Mouse (Mus musculus): ENCODE data around the gene Sema4d. TPM values are rescaled to one million over a fixed set of nuclear protein-coding genes. Genes with fewer than 3 reads are reported as not detected.
A peak's percentile ranks its signal among the peaks of the same experiment; 100 is the strongest.

Sema4d gene
- polyA plus RNA-seq, 1 experiment from 2014 or later: 3.8 TPM

GRCm38 (mm10) chr13:51759256-51759987, 34.1 kb downstream of the Sema4d start:
- WGBS (ENCODE audit: insufficient replicate concordance): 73% methylated on average over 6 of the region's 6 CpGs
- H3K36me3 ChIP-seq (replicated peaks): no peaks in the 10 kb centered on the region
- H3K27me3 ChIP-seq: no peaks in the 10 kb centered on the region
- peaks cover 54% of the 10 kb centered on the region for H3K4me1 ChIP-seq (replicated peaks)
- ATAC-seq (ENCODE audit: insufficient read depth): no peak
- H3K9ac ChIP-seq: no peak overlapping the region
- H3K9me3 ChIP-seq (replicated peaks): no peaks in the 10 kb centered on the region
- H3K4me3 ChIP-seq (replicated peaks): no peak overlapping the region
- H3K27ac ChIP-seq (replicated peaks): no peak overlapping the region
- no peak overlapping the region for H3K4me2 ChIP-seq

GRCm38 (mm10) chr13:51758428-51758827, 35.1 kb downstream of the Sema4d start:
- Histone ChIP-seq H3K9me3 (replicated peaks) (no peaks in the 10 kb centered on the region), H3K27ac (replicated peaks) (no peak overlapping the region), H3K36me3 (replicated peaks) (no peaks in the 10 kb centered on the region), H3K9ac (no peak overlapping the region), H3K4me1 (replicated peaks) (peaks cover 55% of the 10 kb centered on the region), H3K4me3 (replicated peaks) (no peak overlapping the region), H3K4me2 (no peak overlapping the region), H3K27me3 (no peaks in the 10 kb centered on the region)
- no peak for ATAC-seq (ENCODE audit: insufficient read depth)
- 76% methylated on average over 9 of the region's 9 CpGs for WGBS (ENCODE audit: insufficient replicate concordance)

GRCm38 (mm10) chr13:51757099-51757498, 36.4 kb downstream of the Sema4d start:
- H3K4me2 ChIP-seq: no peak overlapping the region
- no peaks in the 10 kb centered on the region for H3K9me3 ChIP-seq (replicated peaks)
- no peak for ATAC-seq (ENCODE audit: insufficient read depth)
- no peak overlapping the region for H3K9ac ChIP-seq
- no peaks in the 10 kb centered on the region for H3K27me3 ChIP-seq
- WGBS (ENCODE audit: insufficient replicate concordance): 39% methylated on average over 2 of the region's 2 CpGs
- H3K4me3 ChIP-seq (replicated peaks): no peak overlapping the region
- H3K36me3 ChIP-seq (replicated peaks): no peaks in the 10 kb centered on the region
- peaks cover 52% of the 10 kb centered on the region for H3K4me1 ChIP-seq (replicated peaks)
- H3K27ac ChIP-seq (replicated peaks): peak overlapping the region; percentile 58; the same call in 1 of the 2 replicates

GRCm38 (mm10) chr13:51756563-51756962, 37.0 kb downstream of the Sema4d start:
- WGBS (ENCODE audit: insufficient replicate concordance): 4% methylated on average over 3 of the region's 3 CpGs
- Histone ChIP-seq H3K4me2 (no peak overlapping the region), H3K9me3 (replicated peaks) (no peaks in the 10 kb centered on the region), H3K27ac (replicated peaks) (peak overlapping the region; percentile 58; the same call in 1 of the 2 replicates), H3K4me1 (replicated peaks) (peaks cover 54% of the 10 kb centered on the region), H3K27me3 (no peaks in the 10 kb centered on the region), H3K9ac (no peak overlapping the region), H3K36me3 (replicated peaks) (no peaks in the 10 kb centered on the region), H3K4me3 (replicated peaks) (no peak overlapping the region)
- peak; percentile 73 for ATAC-seq (ENCODE audit: insufficient read depth)

- H3K4me3 ChIP-seq (replicated peaks): no peak overlapping the region
- H3K9me3 ChIP-seq (replicated peaks): no peaks in the 10 kb centered on the region
- H3K4me1 ChIP-seq (replicated peaks): peaks cover 59% of the 10 kb centered on the region
- H3K27ac ChIP-seq (replicated peaks): peak overlapping the region; percentile 58; the same call in 1 of the 2 replicates
- ATAC-seq (ENCODE audit: insufficient read depth): no peak
- 83% methylated on average over 9 of the region's 9 CpGs for WGBS (ENCODE audit: insufficient replicate concordance)
- H3K27me3 ChIP-seq: no peaks in the 10 kb centered on the region
- no peak overlapping the region for H3K9ac ChIP-seq
- no peak overlapping the region for H3K4me2 ChIP-seq
- H3K36me3 ChIP-seq (replicated peaks): no peaks in the 10 kb centered on the region
Observed at GRCm38 (mm10) chr13:51756019-51756418, 37.5 kb downstream of the Sema4d start.

- Histone ChIP-seq H3K36me3 (replicated peaks) (no peaks in the 10 kb centered on the region), H3K9me3 (replicated peaks) (no peaks in the 10 kb centered on the region), H3K9ac (no peak overlapping the region), H3K27me3 (no peaks in the 10 kb centered on the region), H3K27ac (replicated peaks) (no peak overlapping the region), H3K4me2 (no peak overlapping the region), H3K4me1 (replicated peaks) (peaks cover 63% of the 10 kb centered on the region), H3K4me3 (replicated peaks) (no peak overlapping the region)
- 70% methylated on average over 7 of the region's 7 CpGs for WGBS (ENCODE audit: insufficient replicate concordance)
- no peak for ATAC-seq (ENCODE audit: insufficient read depth)
Observed at GRCm38 (mm10) chr13:51755584-51755983, 38.0 kb downstream of the Sema4d start.

- Histone ChIP-seq H3K4me3 (replicated peaks) (no peak overlapping the region), H3K27me3 (no peaks in the 10 kb centered on the region), H3K9me3 (replicated peaks) (no peaks in the 10 kb centered on the region), H3K4me2 (no peak overlapping the region), H3K27ac (replicated peaks) (0 out of 2 replicates have a peak overlapping the region, but pooled peaks have one; percentile 6), H3K4me1 (replicated peaks) (peaks cover 72% of the 10 kb centered on the region), H3K9ac (no peak overlapping the region), H3K36me3 (replicated peaks) (no peaks in the 10 kb centered on the region)
- WGBS (ENCODE audit: insufficient replicate concordance): 65% methylated on average over 13 of the region's 13 CpGs
- ATAC-seq (ENCODE audit: insufficient read depth): no peak
Observed at GRCm38 (mm10) chr13:51754559-51755126, 38.9 kb downstream of the Sema4d start.

- H3K4me2 ChIP-seq: no peak overlapping the region
- H3K9ac ChIP-seq: no peak overlapping the region
- WGBS (ENCODE audit: insufficient replicate concordance): 61% methylated on average over 5 of the region's 5 CpGs
- H3K36me3 ChIP-seq (replicated peaks): no peaks in the 10 kb centered on the region
- no peak for ATAC-seq (ENCODE audit: insufficient read depth)
- H3K27me3 ChIP-seq: no peaks in the 10 kb centered on the region
- H3K4me3 ChIP-seq (replicated peaks): no peak overlapping the region
- H3K4me1 ChIP-seq (replicated peaks): peaks cover 79% of the 10 kb centered on the region
- no peak overlapping the region for H3K27ac ChIP-seq (replicated peaks)
- H3K9me3 ChIP-seq (replicated peaks): no peaks in the 10 kb centered on the region
Observed at GRCm38 (mm10) chr13:51753802-51754444, 39.6 kb downstream of the Sema4d start.

GRCm38 (mm10) chr13:51753168-51753465, 40.4 kb downstream of the Sema4d start:
- Histone ChIP-seq H3K4me1 (replicated peaks) (peaks cover 85% of the 10 kb centered on the region), H3K4me3 (replicated peaks) (no peak overlapping the region), H3K4me2 (no peak overlapping the region), H3K9me3 (replicated peaks) (no peaks in the 10 kb centered on the region), H3K27ac (replicated peaks) (0 out of 2 replicates have a peak overlapping the region, but pooled peaks have one; percentile 31), H3K9ac (no peak overlapping the region), H3K27me3 (no peaks in the 10 kb centered on the region), H3K36me3 (replicated peaks) (no peaks in the 10 kb centered on the region)
- 69% methylated on average over 6 of the region's 6 CpGs for WGBS (ENCODE audit: insufficient replicate concordance)
- no peak for ATAC-seq (ENCODE audit: insufficient read depth)

- ATAC-seq (ENCODE audit: insufficient read depth): no peak
- Histone ChIP-seq H3K4me2 (no peak overlapping the region), H3K27me3 (no peaks in the 10 kb centered on the region), H3K4me3 (replicated peaks) (no peak overlapping the region), H3K4me1 (replicated peaks) (peaks cover 85% of the 10 kb centered on the region), H3K9me3 (replicated peaks) (no peaks in the 10 kb centered on the region), H3K9ac (no peak overlapping the region), H3K36me3 (replicated peaks) (no peaks in the 10 kb centered on the region), H3K27ac (replicated peaks) (0 out of 2 replicates have a peak overlapping the region, but pooled peaks have one; percentile 31)
- WGBS (ENCODE audit: insufficient replicate concordance): 68% methylated on average over 15 of the region's 15 CpGs
Observed at GRCm38 (mm10) chr13:51752346-51753167, 41.0 kb downstream of the Sema4d start.
